Mouse (Mus musculus) urinary bladder, postnatal 10 days (tissue): ENCODE measurements around the gene Map3k12.

Experiments
- DNase-seq: peaks from one replicate; pipeline ENCODE4 v3.0.0; 2022; ENCODE audit warnings: low spot score

The Map3k12 gene

GRCm38 (mm10) chr15:102519211-102520141, 2.6 kb upstream of the Map3k12 start:
- DNase-seq, result no peak

GRCm38 (mm10) chr15:102518859-102519201, 2.0 kb upstream of the Map3k12 start:
- no peak for DNase-seq

GRCm38 (mm10) chr15:102517976-102518858, 1.4 kb upstream of the Map3k12 start, which contains the start of gene Tarbp2:
Gene Tarbp2, plus strand, starts transcription at chr15:102518192.
- DNase-seq, result peak; percentile 99

GRCm38 (mm10) chr15:102517631-102517975, 739 bp upstream of the Map3k12 start:
- no peak for DNase-seq

- DNase-seq, result no peak
Measured at GRCm38 (mm10) chr15:102516293-102516692, 571 bp downstream of the Map3k12 start.

DNA sequence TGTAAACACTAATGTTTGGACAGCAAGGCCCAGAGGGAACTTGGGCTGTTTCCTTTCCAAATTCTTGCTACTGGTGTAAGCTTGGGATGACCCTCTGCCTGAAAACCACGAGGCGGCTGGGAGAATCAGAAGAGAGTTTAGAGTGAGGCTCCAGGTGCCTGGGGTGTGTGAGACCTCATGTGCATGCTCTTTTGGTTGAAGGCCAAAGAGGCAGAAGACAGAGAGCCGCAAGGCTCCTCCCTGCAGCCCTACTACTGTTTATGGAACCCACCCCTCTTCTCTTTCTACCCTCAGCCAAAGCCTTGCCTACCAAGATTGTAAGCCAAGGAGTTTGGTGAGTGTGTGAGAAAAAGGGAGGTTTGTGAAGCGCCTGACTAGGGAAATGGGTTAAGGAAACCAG, 1.1 kb downstream of the Map3k12 start:
- no peak for DNase-seq

GRCm38 (mm10) chr15:102515261-102515660, 1.6 kb downstream of the Map3k12 start:
- no peak for DNase-seq

- no peak for DNase-seq
Measured at GRCm38 (mm10) chr15:102513004-102513403, 3.9 kb downstream of the Map3k12 start.

DNA sequence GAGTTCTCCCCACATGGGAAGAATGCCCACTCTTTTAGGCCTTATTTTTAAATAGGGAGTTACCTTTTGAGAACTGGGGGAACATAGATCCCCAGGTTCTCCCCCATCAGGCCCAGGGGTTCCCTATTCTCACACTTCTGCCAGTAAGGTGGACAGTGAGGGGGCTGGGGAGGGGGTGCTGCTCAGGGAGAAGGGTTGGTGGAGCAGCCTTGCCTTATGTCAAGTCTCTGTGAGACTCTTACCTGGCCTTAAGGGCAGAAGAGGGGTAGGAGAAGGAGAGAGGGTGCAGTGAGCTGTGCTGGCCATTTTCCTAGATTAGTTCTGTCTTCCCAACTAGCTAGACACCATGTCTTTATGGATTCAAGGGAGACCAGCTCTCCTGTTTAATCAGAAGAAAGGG, 4.4 kb downstream of the Map3k12 start:
- DNase-seq, result no peak

- no peak for DNase-seq
Measured at GRCm38 (mm10) chr15:102512010-102512409, 4.9 kb downstream of the Map3k12 start.

DNA sequence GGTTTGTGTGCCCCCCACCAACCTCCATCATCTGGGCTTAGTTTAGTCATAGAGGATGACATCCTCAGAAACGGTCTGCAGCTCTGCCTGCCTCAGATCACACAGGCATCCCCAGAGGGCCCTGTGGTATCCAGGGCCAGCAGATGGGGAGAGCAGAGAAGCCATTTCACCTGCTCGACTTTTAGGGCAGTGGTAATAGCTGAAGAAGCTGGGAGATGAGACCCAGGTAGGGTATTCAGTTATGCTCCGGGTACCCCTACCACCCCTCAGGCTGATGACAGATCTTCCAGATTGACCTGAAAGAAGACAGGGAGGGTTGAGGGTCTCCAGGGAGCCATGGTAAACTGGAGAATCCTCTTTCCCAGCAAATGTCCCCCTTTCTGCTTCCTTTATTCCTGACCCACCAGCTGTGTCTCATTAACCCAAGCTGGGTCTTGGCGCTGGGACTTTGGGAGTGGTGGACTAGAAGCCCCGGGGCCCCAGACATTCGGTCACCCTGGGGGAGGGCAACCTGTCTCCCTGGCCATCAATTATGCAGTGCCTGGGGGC, 5.5 kb downstream of the Map3k12 start:
- DNase-seq, result no peak

DNA sequence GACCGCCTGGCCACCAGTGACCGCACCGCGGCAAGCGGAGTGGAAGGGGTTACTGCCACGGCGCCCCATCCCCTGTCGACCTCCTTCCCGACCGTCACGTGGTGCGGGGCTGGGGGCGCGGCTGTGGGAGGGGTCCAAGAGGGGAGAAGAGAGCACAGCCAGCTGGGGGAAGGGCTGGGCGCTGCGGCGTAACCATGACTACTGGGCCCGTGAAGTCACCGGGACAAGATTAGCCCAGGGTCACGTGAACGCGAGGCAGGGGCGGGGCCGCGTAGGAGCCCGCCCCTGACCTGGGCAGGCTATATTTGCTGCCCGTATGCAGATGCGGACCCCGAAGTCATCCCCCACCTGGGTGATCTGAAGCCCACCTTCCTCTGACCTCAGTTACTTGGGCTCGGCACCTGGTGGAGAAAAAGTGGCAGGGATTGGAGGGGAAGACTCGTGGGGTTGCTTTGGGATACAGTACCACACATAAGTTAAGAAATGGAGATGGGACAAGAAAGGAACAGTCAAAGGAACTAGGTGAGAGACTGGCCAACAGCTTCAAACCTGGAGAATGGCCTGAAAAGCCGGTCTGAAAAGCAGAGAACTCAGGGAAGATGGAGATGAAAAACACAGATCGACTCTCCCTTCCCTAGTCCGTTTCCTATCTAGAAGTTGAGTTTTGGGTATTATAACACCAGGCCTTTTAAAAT, 6.1 kb downstream of the Map3k12 start:
- DNase-seq, result peak; percentile 48

- no peak for DNase-seq
Measured at GRCm38 (mm10) chr15:102510110-102510509, 6.8 kb downstream of the Map3k12 start.

DNA sequence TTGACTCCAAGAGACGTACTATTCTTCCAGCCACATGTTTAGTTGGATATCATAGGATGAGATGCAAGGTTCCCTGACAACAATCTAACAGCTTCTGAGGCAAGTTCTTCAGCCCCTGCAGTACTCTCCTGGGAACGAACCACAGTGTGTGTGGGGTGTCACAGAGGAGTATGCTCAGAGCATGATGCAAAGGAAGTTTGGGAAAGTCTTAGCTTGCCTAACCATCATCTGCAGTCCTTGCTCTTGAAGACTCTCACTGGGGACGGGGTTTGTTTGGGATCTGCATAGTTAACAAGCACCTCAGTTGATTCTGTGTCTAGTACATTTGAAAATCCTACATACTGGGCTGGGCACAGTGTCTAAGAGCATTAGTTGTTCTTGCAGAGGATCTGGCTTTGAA, 8.5 kb downstream of the Map3k12 start:
- DNase-seq, result no peak

DNA sequence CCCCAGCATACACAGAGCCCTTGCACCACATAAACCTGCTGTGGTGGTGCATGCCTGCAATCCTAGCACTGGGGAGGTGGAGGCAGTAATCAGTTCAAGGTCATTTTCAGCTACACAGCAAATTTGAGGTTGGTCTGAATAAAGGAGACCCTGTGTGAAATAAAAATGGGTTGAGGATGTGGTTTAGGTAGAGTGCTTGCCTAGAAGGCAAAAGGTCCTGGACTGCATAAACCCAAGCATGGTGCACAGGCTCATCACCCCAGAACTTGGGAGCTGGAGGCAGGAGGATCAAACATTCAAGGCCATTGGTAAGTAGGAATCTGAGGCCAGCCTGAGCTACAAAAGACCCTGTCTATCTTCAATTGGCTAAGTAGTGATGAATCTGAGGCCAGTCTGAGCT, 9.3 kb downstream of the Map3k12 start:
- no peak for DNase-seq

DNA sequence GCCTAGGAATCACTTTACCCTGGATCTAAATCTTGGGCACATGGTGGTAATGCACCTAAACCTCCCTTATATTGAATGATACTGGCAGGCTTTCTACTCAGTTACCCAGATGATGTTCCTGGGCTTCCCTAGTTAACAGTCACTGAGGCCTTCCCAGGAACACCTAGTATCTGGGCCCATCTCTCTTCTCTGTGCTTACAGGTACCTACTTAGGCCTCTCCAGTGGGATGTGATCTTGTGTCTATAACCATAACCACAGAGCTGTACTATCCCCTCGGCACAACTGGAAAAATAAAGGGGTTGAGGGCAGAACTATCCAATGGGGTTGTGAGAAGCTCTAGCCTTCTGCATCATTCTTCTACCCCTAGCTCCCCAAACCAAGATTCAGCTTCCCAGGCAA, 10.0 kb downstream of the Map3k12 start:
- DNase-seq, result no peak

GRCm38 (mm10) chr15:102506464-102506830, 10.4 kb downstream of the Map3k12 start:
- DNase-seq, result no peak

DNA sequence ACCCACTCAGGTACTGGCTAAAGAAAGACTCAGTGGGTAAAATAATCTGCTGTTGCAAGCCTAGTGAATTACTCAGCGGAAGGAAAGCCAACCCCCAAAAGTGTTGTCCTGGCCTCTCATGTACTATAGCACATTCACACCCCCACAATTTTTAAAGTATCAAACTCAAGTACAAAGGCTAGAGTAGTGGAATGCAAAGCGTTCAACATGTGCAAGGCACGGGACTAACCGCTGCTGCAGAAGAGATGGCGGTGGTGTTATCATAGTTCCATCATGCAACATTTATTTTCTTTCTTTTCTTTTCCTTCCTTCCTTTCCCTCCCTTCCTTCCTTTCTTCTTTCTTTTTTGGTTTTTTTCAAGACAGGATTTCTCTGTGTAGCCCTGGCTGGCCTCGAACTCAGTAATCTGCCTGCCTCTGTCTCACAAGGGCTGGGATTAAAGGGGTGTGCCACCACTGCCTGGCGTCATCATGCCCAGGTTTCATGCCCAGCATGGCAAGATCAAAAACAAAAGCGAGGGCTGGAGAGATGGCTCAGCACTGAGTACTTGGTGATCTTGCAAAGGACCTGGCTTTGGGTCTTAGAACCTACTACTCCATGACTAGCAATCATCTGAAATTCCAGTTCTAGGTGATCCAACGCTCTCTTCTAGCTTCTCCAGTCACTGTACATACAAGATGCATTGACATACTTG, 10.9 kb downstream of the Map3k12 start:
- DNase-seq, result no peak

GRCm38 (mm10) chr15:102505073-102505769, 11.6 kb downstream of the Map3k12 start:
- no peak for DNase-seq

DNA sequence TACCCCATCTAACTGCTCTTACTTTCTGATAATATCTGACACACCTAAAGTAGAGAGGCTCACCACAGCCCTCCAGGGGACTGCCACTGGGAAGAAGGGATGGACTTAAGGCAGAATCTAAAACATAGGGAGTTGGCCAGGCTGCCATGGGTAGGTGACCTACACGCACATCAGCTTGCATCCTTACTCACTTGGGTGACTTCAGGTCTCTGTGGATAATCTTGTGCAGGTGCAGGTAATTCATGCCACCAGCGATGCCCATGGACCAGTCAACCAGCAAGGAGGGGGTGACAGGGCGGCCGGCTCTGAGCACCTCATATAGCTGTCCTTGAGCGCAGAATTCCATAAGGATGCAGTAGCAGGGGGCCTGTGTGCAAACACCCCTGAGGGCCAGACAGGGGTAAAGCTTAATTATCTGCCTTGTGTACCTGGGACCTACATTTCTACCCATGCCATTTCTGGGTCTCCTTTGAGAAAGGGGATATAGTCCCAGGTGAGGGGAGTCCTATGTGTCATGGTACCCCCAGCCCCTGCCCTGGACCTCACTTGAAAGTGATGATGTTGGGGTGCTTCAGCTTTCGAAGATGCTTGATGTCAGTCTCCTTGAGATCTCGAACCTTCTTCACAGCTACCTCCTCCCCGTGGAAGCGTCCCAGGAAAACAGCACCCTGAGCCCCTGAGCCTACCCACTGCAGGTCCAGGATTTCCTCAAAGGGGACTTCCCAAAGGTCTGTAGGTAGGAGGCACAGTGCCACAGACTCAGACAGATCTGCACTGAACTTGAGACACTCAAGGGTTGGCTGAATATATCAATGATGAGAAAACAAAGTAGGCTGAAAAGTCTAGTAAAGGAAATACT, 12.7 kb downstream of the Map3k12 start:
- DNase-seq, result no peak
